Mouse (Mus musculus): Measurements from ENCODE around the gene Ubap1.

GRCm38 (mm10) chr4:41369702-41370437 is 21.1 kb downstream of the Ubap1 start:
- no peak for TF ChIP-seq POLR2A (IDR thresholded peaks at IDR 0.05; ENCODE audit: borderline replicate concordance, extremely low read depth, low read depth, low read length)
- TF ChIP-seq CTCF (IDR thresholded peaks at IDR 0.05; ENCODE audit: insufficient read depth, low read length) = no peak
